Mouse (Mus musculus): ENCODE results near the gene Agtpbp1. TPM values are rescaled to one million over a fixed set of nuclear protein-coding genes. Genes with fewer than 3 reads are reported as not detected.

The Agtpbp1 gene
- total and polyA plus RNA-seq, 3 experiments: 6.1 to 118 (median 73.3) TPM

DNA sequence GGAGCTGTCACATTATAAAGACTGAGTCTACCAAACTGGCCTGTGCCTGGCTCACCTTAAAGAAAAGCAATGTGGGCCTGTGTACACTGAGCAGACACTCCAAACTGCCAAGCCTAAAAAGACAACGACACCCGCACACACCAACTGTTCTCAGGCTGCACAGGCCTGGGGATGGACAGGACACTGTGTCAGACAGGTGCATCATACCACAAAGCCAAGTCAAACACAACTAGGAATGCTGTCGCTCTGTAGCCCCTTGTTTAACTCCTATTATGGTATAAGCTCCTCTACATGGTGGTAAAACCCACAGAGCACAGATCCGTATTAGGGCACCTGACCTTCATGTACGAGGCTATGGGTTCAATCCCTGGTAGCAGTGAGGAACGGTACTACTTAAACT lies 65.5 kb downstream of the Agtpbp1 start:
- Histone ChIP-seq H3K36me3 (replicated peaks) (peaks cover 91% of the 10 kb centered on the region), H3K4me3 (ENCODE audit: low read depth, low read length) (no peak overlapping the region), H3K27me3 (ENCODE audit: insufficient read depth, low read length) (no peaks in the 10 kb centered on the region), H3K9me3 (replicated peaks) (no peaks in the 10 kb centered on the region), H3K4me1 (ENCODE audit: insufficient read depth, low read depth, low read length) (peaks cover 10% of the 10 kb centered on the region; the same call in 1 of the 2 replicates)
- ATAC-seq (ENCODE audit: extremely low read depth, insufficient number of reproducible peaks, low FRiP score, poor library complexity, severe bottlenecking) (no peak), DNase-seq (ENCODE audit: low spot score) (no peak)
- no peak for TF ChIP-seq TAL1 (conservative IDR thresholded peaks at IDR 0.05; ENCODE audit: low read depth, low read length)
- TF ChIP-seq CTCF (IDR thresholded peaks at IDR 0.05; ENCODE audit: low read depth, low read length): no peak
- TF ChIP-seq GATA1 (IDR thresholded peaks at IDR 0.05; ENCODE audit: borderline replicate concordance, low read length): no peak
- TF ChIP-seq POLR2AphosphoS5 (IDR thresholded peaks at IDR 0.05; ENCODE audit: insufficient replicate concordance, low read depth, low read length): no peak
- TF ChIP-seq GATA2 (IDR thresholded peaks at IDR 0.05; ENCODE audit: borderline replicate concordance, low read depth, low read length): no peak

- Histone ChIP-seq H3K4me3 (ENCODE audit: low read depth, low read length) (no peak overlapping the region), H3K9me3 (replicated peaks) (no peaks in the 10 kb centered on the region), H3K36me3 (replicated peaks) (peaks cover 90% of the 10 kb centered on the region), H3K4me1 (ENCODE audit: insufficient read depth, low read depth, low read length) (peaks cover 10% of the 10 kb centered on the region; the same call in 1 of the 2 replicates), H3K27me3 (ENCODE audit: insufficient read depth, low read length) (no peaks in the 10 kb centered on the region)
- no peak for TF ChIP-seq CTCF (IDR thresholded peaks at IDR 0.05; ENCODE audit: low read depth, low read length)
- no peak for TF ChIP-seq POLR2AphosphoS5 (IDR thresholded peaks at IDR 0.05; ENCODE audit: insufficient replicate concordance, low read depth, low read length)
- TF ChIP-seq GATA2 (IDR thresholded peaks at IDR 0.05; ENCODE audit: borderline replicate concordance, low read depth, low read length): no peak
- no peak for TF ChIP-seq TAL1 (conservative IDR thresholded peaks at IDR 0.05; ENCODE audit: low read depth, low read length)
- no peak for TF ChIP-seq GATA1 (IDR thresholded peaks at IDR 0.05; ENCODE audit: borderline replicate concordance, low read length)
- ATAC-seq (ENCODE audit: extremely low read depth, insufficient number of reproducible peaks, low FRiP score, poor library complexity, severe bottlenecking): no peak
- no peak for DNase-seq (ENCODE audit: low spot score)
Observed at GRCm38 (mm10) chr13:59518016-59518415, 67.0 kb downstream of the Agtpbp1 start.

DNA sequence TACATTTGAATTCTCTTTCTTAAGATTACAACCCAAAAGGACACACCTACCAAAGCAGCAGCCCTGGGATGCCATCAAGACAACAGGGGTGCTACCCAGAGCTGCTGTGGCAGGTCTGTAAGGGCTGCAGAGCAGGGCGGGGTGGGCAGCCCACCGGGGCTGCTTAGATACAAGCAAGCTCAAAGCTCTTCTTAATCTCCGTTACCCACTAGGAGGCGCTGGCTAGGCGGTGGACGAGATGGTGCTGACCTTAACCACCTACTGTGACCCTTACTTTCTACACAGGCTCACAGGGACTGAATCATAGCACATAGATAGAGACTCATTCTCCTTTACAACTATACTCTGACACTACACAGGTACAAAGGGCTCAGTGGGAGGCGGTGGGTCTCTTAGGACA lies 70.0 kb downstream of the Agtpbp1 start:
- ATAC-seq (ENCODE audit: extremely low read depth, insufficient number of reproducible peaks, low FRiP score, poor library complexity, severe bottlenecking): peak; percentile 49
- TF ChIP-seq CTCF (IDR thresholded peaks at IDR 0.05; ENCODE audit: low read depth, low read length): peak; percentile 45
- TF ChIP-seq GATA1 (IDR thresholded peaks at IDR 0.05; ENCODE audit: borderline replicate concordance, low read length): no peak
- Histone ChIP-seq H3K9me3 (replicated peaks) (no peaks in the 10 kb centered on the region), H3K4me1 (ENCODE audit: insufficient read depth, low read depth, low read length) (peaks cover 7% of the 10 kb centered on the region; the same call in 1 of the 2 replicates), H3K4me3 (ENCODE audit: low read depth, low read length) (no peak overlapping the region), H3K27me3 (ENCODE audit: insufficient read depth, low read length) (no peaks in the 10 kb centered on the region), H3K36me3 (replicated peaks) (peaks cover 85% of the 10 kb centered on the region)
- peak; percentile 19 for DNase-seq (ENCODE audit: low spot score)

- no peaks in the 10 kb centered on the region for H3K27me3 ChIP-seq (ENCODE audit: insufficient read depth, low read length)
- TF ChIP-seq GATA2 (IDR thresholded peaks at IDR 0.05; ENCODE audit: borderline replicate concordance, low read depth, low read length): no peak
- peaks cover 85% of the 10 kb centered on the region for H3K36me3 ChIP-seq (replicated peaks)
- H3K4me1 ChIP-seq (ENCODE audit: insufficient read depth, low read depth, low read length): no peaks in the 10 kb centered on the region; the same call in 1 of the 2 replicates
- DNase-seq (ENCODE audit: low spot score) (no peak), ATAC-seq (ENCODE audit: extremely low read depth, insufficient number of reproducible peaks, low FRiP score, poor library complexity, severe bottlenecking) (no peak)
- H3K9me3 ChIP-seq (replicated peaks): no peaks in the 10 kb centered on the region
- H3K4me3 ChIP-seq (ENCODE audit: low read depth, low read length): no peak overlapping the region
Observed at GRCm38 (mm10) chr13:59509644-59510366, 75.2 kb downstream of the Agtpbp1 start.

GRCm38 (mm10) chr13:59508584-59508983 lies 76.4 kb downstream of the Agtpbp1 start:
- H3K4me3 ChIP-seq (ENCODE audit: low read depth, low read length): no peak overlapping the region
- no peak for TF ChIP-seq CTCF (IDR thresholded peaks at IDR 0.05; ENCODE audit: low read depth, low read length)
- no peak for TF ChIP-seq GATA1 (IDR thresholded peaks at IDR 0.05; ENCODE audit: borderline replicate concordance, low read length)
- no peak for TF ChIP-seq GATA2 (IDR thresholded peaks at IDR 0.05; ENCODE audit: borderline replicate concordance, low read depth, low read length)
- TF ChIP-seq TAL1 (conservative IDR thresholded peaks at IDR 0.05; ENCODE audit: low read depth, low read length): no peak
- TF ChIP-seq POLR2AphosphoS5 (IDR thresholded peaks at IDR 0.05; ENCODE audit: insufficient replicate concordance, low read depth, low read length): no peak
- H3K4me1 ChIP-seq (ENCODE audit: insufficient read depth, low read depth, low read length): no peaks in the 10 kb centered on the region; the same call in none of the 2 replicates
- H3K27me3 ChIP-seq (ENCODE audit: insufficient read depth, low read length): no peaks in the 10 kb centered on the region
- ATAC-seq (ENCODE audit: extremely low read depth, insufficient number of reproducible peaks, low FRiP score, poor library complexity, severe bottlenecking) (no peak), DNase-seq (ENCODE audit: low spot score) (no peak)
- H3K36me3 ChIP-seq (replicated peaks): peaks cover 85% of the 10 kb centered on the region
- H3K9me3 ChIP-seq (replicated peaks): no peaks in the 10 kb centered on the region

GRCm38 (mm10) chr13:59506450-59506849 lies 78.6 kb downstream of the Agtpbp1 start:
- Histone ChIP-seq H3K9me3 (replicated peaks) (no peaks in the 10 kb centered on the region), H3K36me3 (replicated peaks) (peaks cover 84% of the 10 kb centered on the region), H3K27me3 (ENCODE audit: insufficient read depth, low read length) (no peaks in the 10 kb centered on the region), H3K4me1 (ENCODE audit: insufficient read depth, low read depth, low read length) (no peaks in the 10 kb centered on the region; the same call in none of the 2 replicates), H3K4me3 (ENCODE audit: low read depth, low read length) (no peak overlapping the region)
- ATAC-seq (ENCODE audit: extremely low read depth, insufficient number of reproducible peaks, low FRiP score, poor library complexity, severe bottlenecking) (no peak), DNase-seq (ENCODE audit: low spot score) (no peak)
- no peak for TF ChIP-seq CTCF (IDR thresholded peaks at IDR 0.05; ENCODE audit: low read depth, low read length)

DNA sequence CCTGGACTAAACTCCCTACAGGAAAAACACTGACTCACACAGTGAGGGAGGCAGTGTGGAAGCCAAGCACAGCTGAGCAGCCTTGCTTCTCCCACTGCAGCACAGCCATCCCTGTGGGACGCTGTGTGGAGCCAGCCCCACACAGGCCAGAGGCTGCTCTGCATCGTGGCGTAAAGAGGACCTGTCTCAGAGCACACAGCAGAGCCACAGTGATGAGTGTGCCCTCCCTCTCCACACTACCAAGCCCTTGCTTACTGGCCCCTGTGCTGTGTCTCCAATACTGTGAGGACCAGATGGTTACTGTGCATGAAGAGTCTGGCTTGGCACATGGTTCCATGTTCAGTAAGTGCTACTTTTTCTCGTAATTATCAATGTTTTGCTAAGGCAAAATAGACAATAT lies 79.2 kb downstream of the Agtpbp1 start:
- ATAC-seq (ENCODE audit: extremely low read depth, insufficient number of reproducible peaks, low FRiP score, poor library complexity, severe bottlenecking) (no peak), DNase-seq (ENCODE audit: low spot score) (no peak)
- Histone ChIP-seq H3K27me3 (ENCODE audit: insufficient read depth, low read length) (no peaks in the 10 kb centered on the region), H3K4me3 (ENCODE audit: low read depth, low read length) (no peak overlapping the region), H3K4me1 (ENCODE audit: insufficient read depth, low read depth, low read length) (no peaks in the 10 kb centered on the region; the same call in none of the 2 replicates), H3K36me3 (replicated peaks) (peaks cover 88% of the 10 kb centered on the region), H3K9me3 (replicated peaks) (no peaks in the 10 kb centered on the region)
- TF ChIP-seq TAL1 (conservative IDR thresholded peaks at IDR 0.05; ENCODE audit: low read depth, low read length) (no peak), POLR2AphosphoS5 (IDR thresholded peaks at IDR 0.05; ENCODE audit: insufficient replicate concordance, low read depth, low read length) (no peak), CTCF (IDR thresholded peaks at IDR 0.05; ENCODE audit: low read depth, low read length) (no peak), GATA2 (IDR thresholded peaks at IDR 0.05; ENCODE audit: borderline replicate concordance, low read depth, low read length) (no peak), GATA1 (IDR thresholded peaks at IDR 0.05; ENCODE audit: borderline replicate concordance, low read length) (no peak)

Measured in G1E (cell line).